Mouse (Mus musculus) ovary, adult 18-20 months (tissue): ENCODE results near the gene Acin1.
"Not testable (repeated sequence)": the region's sequence is repeated elsewhere in the genome, so short reads cannot be mapped to it uniquely, and the experiment has no call there.

Experiments
- DNase-seq: peaks from one replicate; pipeline ENCODE4 v3.0.0; 2022; ENCODE audit warnings: low spot score, mixed read lengths

Gene Acin1

DNA sequence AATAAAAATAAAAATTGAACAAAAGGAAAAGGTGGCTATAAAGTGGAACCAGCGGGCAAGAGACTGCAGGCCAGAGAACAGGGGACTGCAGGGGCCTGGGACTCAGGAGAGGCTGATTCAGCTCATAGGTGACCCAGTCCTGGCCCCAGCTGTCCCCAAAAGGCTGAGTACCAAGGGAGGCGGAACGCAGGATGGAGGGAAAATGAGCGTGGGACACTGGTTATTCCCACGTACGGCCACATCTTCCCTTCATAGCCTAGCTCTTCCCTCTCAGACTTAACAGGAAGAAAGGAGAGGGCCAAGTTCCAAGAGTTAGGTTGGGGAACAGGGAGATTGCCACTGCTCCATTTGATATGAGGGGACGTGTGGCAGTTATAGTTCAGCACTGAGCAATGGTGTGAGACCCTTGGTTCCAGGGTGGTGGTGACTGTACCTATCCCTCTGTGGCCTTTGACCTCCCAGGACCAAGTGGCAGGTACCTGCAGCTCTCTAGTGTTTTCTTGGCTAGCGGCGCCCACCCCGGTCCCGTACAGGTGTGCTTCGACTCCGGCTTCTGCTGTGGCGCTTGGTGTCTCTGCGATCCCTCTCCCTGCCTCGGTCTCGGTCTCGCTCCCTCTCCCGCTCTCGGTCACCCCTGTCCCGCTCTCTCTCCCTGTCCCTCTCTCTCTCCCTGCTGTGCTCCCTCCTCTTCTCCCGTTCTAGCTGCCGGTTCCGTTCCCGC, 44.3 kb downstream of the Acin1 start:
- DNase-seq: no peak

DNA sequence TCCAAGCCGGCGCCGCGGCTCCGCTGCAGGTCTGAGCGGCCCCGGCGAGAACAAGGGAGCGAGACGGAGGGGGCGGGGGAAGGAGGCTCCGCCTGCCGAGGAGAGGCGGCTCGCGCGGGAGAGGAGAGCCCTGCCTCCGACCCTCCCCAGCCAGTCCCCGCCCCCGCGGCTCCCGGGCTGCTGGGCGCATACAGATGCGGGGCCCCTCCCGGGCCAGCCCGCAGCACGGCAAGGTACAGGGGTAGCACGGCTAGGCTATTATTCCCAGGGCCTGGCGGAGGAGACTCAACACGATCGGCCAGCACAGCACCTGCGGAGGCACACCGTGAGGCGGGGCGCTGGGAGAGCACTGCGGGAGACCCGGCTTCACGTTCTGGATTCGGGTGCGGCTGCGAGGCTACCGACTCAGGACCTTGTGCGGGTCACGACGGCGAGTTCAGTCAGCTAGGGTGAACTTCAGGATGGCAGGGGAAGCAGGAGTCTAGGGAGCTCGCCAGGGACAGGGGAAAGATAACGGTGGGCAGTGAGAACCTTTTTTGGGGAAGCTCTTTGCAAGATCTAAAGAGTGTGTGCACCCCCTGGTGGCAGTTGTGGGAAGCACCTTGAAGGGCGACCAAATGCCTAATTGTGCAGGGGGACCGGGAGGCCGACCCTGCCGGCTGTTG, 45.3 kb downstream of the Acin1 start, which contains the start of gene Cdh24:
Cdh24 (minus strand) TSS at position 60 of the 665 bp plus-strand sequence.
- peak; percentile 89 for DNase-seq

DNA sequence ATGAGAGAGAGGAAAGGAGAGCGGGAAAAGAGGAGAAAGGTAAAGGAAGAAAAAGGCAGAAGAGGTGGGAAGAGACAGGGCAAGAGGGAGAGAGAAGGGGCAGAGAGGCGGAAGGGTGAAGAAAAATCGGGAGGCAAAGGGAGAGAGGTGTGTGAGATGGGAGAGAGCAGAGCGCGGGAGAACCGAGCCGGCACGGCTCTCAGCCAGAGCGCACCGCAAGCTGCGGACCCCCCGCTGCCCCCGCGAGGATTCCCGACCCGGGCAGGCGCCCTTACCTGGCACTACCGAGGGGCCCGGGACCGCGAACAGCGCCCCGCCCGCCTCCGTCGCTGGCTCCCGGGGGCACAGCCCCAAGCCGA, 45.8 kb downstream of the Acin1 start, which contains the start of gene Gm17606:
Gm17606 (plus strand) TSS at position 7 of the 359 bp plus-strand sequence.
- DNase-seq: no peak

DNA sequence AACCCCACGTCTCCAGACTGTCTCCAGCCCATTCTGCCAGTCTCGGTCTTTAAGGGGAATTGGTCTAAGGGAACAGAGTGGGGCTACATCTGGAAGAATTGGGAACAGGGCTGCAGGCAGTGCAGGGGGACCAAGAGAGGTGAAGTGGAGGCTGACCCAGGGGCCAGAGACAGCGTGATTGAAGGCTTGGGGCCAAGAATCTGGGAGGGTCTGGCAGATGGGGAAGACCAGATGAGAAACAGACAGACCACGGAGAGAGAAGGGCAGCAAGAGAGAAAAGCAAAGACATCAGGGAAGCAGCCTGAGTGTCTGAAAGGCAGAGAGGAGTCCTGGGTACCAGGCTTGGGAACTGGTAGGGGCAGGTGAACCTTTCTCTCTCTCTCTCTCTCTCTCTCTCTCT, 46.6 kb downstream of the Acin1 start:
- DNase-seq: no peak

DNA sequence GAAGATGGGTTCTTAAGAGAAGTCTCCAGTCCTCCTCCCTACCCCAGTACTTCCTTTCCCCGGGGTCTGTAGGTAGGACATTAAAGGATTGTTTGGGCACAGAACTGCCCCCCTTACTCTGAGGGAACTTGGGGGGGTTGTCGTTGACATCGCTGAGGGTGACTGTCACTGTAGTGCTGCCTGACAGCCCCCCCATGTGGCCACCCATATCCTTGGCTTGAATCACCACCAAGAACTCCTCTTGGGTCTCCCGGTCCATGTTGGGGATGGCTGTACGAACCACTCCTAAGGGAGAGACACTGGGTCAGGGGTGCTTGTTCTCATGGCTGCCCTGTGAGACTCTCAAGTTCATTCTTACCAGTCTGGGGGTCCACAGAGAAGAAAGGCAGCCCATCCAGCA, 48.5 kb downstream of the Acin1 start:
- no peak for DNase-seq

DNA sequence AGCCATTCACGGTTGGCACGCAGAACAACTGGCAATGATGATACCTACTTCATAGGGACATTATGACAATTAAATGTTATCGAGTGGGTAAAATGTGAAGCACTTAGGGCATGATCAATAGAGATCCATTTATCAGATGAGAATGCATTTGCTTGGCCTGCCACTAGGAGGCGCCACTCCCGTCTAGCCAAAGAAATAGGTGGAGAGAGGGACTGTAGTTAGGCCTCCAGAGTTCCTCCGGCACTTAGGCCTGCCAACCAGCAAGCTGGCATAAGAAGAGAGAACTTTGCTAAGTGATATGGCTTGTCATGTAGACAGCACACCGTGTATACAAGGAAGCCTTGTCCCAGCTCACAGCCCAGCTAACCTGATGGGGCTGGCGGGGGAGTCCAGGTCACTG, 49.8 kb downstream of the Acin1 start:
- DNase-seq: no peak

DNA sequence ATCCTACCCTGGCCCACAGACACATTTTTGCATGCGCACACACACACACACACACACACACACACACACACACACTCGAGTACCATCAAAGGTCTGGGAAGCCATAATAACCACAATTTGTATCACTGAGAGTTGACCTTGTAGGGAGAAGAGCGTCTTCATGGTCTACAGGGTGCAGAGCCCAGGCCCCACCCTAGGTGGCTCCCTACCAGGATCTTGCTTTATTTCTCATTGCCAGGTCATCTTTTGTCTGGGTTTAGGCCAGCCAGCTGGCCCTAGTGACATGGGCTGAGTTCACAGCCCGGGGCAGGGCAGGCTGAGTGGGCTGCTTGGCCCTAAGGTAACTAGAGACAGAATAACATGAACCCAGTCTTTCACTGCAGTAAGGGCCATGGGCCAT, 52.5 kb downstream of the Acin1 start:
- no peak for DNase-seq

DNA sequence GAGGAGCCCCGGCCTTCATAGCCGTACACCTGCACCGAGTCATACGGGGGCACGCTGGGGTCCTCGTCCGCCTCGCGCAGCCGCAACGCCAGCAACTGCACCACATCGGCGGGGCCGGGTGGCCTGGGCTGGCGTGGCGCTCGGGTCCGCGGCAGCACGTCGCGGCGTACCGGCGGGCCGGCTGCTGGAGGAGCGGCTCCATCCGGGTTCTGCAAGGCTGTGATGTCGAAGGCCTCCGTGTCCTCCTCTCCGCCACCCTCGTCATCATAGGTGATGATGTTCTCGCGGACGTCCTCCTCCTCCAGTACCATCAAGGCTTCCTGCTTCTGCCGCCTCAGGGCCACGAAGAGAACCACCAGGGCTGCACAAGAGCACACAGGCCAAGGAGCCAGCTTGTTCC, 54.5 kb downstream of the Acin1 start:
- no peak for DNase-seq

DNA sequence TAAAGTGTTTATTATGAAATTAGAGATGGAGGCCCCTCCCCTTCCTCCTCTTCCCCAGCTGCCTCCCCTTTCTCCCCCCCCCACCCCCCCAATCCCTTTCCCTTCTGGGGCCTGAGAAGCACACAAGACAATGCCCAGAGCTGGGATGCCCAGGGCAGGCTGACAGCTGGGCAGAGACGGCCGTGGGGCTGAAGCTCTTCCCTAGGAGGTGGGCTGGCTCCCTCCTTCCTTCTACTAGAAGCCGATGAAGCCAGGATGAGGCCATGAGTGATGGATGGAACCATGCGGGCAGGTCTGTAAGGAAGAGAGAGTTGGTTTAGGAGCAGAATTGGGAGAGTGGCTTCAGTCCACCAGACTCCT, 55.5 kb downstream of the Acin1 start:
- no peak for DNase-seq

DNA sequence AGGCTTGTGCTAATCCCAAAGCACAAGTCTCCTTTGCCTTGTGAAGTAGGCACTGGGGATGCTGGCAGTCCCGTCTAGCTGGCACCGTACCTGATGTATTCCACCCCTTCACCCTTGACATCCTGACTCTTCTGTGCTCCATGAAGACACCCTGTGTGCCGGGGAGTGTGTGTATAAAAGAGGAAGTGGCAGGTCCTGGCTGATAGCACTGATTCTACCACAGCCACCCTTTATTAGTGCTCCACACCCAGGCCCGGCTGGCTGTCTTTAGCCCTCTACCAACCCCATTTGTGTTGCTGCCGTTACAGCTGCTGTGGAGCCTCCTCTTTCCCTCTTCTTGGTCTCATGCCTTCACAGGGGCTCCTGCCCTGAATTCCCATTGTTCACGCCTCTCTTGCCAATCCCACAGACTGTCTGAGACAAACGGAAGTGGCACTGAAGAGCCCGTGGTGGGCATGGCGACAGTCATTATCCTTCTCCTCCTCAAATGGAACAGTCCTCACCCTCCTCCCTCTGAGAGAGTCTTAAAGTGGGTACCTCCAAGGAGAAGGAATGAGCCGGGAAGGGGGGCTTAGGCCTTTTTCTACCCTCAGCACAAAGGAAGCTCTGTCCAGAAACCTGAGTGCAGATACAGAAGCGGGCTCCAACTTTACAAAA, 56.0 kb downstream of the Acin1 start:
- no peak for DNase-seq

DNA sequence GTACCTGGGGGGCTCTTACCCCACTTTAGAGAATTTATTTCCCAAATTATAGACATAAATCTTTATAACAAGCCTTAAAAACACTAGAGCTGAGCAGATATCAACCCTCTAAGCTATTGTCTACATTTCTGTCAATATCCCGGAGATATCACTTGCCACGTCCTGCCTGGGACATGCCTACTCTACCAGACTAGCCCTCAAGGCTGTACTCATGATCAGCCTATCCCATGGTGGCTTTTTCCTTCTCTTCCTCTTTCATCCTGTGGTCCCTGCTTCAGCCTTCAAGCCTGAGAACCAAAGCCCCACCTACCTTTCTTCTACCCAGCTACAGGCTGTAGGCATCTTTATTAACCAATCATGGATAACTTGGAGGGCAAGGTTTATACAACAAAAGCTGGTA, 56.9 kb downstream of the Acin1 start:
- DNase-seq: no peak

DNA sequence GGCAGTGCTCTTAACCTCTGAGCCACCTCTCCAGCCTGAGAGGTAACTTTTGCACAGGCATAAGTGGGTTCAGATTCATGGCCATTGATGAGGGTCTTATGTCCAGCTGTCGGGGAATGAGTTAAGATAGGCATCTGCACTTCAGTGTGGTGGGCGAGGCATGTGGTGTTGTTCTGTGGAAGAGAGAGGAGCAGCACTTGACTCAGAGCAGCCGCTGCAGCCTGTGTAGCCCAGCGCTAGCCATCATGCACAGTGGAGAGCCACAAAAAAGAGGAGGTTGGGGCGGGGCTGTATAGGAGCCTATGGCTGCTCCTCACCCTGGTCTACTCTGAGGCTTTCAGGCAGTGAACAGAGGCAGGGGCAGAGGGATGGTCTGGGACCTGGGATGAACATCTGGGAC, 58.6 kb downstream of the Acin1 start:
- no peak for DNase-seq

DNA sequence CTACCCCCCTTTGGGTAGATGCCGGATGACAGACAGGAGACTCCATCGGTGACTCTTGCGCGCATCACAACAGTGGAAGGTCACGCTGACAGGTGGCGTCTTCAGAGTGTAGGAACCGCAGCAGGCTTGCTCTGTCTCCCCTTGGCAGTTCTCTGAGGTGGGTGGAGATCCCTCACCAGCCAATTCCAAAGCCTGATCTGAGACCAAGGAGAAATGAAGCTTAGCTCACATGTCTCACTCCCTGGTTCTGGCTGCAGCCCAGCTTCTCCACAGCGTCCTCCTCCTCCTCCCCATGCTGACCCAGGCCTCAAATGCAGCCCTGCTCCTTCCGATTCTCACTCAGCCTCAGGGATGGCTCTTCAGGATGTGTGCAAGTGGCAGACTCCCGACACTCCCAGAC, 61.8 kb downstream of the Acin1 start:
- no peak for DNase-seq

DNA sequence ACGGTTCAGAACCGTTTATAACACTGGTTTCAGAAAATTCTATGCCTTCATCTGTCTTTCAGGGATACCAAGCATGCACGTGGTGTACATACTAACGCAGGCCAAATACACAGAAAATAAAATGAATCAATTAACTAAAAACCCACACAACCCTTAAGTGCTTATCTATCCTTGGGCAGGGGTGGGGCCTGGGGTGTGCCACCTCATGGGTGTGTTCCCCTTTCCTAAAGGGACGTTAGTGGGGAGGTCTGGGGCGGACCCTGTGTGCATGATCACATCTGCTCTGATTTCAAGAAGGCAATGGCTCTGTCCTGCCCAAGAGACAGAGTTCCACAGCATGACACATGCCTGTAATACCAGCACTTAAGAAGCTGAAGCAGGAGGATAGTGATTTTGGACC, 63.4 kb downstream of the Acin1 start:
- DNase-seq: no peak

DNA sequence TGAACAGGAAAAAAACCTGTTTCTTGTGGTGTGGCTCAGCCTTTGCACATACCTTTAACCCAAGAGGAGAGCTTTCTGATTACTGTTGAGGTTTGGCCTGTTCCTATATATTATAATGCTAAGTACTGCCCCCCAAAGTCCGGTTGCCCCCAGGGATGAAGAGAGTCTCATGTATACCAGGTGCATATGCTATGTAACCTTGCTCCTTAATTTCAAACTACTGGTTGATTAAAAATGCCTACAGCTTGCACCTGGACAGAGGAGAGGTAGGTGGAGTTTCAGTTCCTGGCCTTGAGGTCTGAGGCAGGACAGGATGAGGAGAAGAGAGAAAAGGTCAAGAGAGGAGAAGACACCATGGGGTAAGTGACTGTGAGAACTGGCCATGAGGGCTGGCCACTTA, 65.6 kb downstream of the Acin1 start, which contains the start of gene Psmb11:
Psmb11 (plus strand) TSS at position 301 of the 400 bp plus-strand sequence.
- DNase-seq: no peak

DNA sequence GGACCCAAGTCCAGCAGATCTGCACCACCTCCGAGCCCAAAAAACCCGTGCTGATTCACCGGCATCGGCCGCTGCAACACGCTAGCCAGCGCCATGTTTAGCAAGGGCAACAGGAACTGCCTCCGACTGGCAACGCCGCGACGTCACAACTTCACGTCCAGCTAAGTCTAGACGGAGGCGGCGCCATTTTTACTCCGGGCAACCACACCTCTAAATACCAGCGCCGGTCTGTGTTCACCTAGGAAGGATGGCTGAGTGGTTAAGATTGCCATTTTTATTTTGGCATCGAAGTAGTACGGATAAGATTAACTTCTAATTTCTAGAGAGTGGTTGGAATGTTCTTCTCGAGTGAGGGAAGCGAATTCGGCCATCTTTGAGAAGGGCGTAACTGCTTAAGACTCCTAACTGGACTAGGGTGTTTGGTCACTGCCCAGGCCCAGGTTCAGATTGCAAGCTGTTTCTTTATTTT, 68.8 kb downstream of the Acin1 start, which contains the start of gene Psmb5:
Psmb5 (minus strand) TSS at position 126 of the 469 bp plus-strand sequence.
- peak; percentile 78 for DNase-seq

DNA sequence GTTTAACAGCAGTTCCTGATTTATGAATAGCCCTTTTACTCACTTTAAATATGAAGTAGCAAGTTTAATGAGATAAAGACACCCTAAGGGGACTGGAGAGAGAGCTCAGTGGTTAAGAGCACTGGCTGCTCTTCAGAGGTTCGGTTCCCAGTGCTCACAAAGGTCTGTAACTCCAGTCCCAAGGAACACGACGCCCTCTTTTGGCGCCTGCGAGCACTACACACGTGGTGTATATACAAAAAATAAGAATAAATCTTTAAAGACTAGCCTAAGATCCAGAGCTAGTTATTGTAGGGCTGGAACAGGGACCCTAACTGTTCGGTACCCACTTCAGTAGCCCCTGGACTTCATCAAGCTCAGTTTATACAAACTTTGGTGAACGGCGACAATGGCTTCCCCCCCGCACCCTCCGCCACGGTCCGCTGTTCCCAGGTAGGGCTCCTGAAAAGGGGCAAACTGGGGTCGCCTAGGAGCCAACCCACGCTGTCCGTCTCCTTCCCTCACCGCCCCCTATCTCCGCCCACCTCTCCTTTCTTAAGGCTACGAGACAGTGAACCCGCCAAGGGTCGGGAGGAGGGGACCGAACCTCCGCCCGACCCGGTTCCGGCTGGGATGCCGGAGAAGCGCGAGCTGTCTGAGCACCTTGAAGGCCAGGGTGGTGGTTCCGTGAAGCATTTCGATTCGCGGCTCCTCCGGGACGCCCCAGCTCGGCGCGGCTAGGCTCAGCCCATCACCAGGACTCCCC, 69.4 kb downstream of the Acin1 start:
- DNase-seq: no peak

DNA sequence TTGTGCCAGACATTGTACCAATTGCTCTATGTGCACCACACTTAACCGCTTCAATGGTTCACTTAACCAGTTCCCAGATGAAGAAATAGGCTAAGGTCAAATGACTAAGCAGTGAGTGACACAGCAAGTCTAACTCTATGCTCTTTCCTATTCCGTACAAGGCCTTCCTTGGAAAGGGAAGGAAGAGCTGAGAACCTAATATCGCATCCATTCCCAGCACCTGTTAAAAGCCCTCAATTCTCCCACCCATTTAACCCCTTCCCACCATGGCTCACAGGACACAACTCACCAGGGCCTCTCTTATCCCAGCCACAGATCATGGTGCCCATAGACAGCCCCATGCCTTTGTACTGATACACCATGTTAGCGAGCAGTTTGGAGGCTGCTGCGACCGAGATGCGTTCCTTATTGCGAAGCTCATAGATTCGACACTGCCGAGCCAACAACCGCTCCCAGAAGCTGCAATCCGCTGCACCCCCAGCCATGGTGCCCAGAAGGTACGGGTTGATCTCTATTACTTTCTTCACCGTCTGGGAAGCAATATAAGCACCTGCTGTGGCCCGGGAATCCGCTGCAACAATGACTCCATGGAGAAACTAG, 70.4 kb downstream of the Acin1 start:
- DNase-seq: no peak

DNA sequence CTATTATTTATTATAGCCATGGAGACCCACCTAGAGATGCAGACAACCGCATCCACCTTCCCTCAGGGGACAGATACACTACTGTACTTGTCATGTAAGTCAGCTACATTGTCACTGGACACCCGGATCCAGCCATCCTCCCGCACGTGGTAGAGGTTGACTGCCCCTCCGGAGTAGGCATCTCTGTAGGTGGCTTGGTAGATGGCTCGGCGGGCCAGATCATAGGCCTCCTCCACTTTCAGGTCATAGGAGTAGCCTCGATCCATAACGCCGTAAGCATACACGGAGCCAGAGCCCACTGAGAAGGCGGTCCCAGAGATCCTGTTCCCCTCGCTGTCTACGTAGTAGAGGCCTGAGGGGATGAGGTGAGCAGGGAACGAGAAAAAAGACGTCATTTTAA, 72.6 kb downstream of the Acin1 start:
- not testable (repeated sequence) for DNase-seq

DNA sequence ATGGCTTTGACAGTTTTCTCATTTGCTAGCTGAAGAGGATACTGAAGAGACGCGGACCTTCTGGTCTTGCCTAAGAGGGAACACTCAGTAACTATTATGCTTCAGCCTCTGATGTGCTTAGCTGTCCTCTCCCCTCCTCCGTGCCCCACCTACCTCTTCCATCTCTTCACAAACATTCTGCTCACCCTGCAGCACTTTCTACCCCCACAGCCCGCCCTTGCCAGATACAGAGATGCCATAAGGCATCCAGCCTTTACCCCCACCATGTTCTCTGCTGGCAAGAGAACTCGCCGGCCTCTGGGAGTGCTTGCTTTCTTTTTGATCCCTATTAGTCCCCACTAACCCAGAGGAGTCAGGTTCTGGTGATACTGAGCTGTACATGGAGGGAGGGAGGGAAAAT, 76.1 kb downstream of the Acin1 start:
- DNase-seq: no peak

DNA sequence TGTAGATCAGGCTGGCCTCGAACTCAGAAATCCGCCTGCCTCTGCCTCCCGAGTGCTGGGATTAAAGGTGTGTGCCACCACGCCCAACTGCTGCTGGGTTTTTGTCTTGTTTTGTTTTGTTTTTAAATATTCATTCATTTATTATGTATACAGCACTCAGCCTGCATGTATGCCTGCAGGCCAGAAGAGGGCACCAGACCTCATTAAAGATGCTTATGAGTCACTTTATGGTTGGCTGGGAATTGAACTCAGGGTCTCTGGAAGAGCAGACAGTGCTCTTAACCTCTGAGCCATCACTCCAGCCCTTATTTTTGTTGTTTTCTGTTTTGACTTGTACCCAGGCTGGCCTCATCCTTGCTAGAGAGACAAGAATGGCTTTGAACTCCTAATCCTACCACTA, 76.8 kb downstream of the Acin1 start:
- no peak for DNase-seq

DNA sequence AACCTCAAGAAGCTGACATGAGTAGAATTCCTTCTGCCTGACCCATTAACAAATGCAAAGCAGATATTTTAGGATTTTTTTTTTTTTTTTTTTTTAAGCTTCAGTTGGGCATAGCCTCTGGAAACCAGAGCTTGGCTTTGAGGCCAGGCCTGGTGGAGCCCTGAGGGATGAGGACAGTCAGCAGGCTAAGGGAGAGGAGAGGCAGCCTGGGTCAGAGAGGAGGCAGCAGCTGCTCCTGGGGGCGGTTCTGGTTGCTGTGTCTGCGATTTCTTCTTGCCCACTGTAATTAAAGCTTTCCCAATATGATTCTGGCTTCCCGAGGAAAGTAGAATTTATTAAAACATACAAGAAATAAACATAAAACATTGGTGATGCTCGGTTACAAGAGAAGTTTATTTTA, 77.5 kb downstream of the Acin1 start:
- DNase-seq: no peak
